Mouse (Mus musculus) adrenal gland, postnatal 25 days (tissue): Measurements from ENCODE around the gene Adamts4. TPM values are rescaled to one million over a fixed set of nuclear protein-coding genes. Genes with fewer than 3 reads are reported as not detected.

ENCODE experiments used
- DNase-seq: peaks from one replicate; pipeline ENCODE4 v3.0.0; 2021; ENCODE audit warnings: mixed read lengths
- long read RNA-seq: library from polyadenylated mRNA; stranded (forward); transcript quantifications from one replicate; pipeline ENCODE4 v2.0.0, GENCODE M21; 2021
- total RNA-seq: library from RNA; stranded (reverse); gene quantifications from 2 replicates; pipeline ENCODE4 v1.2.3, GENCODE M21; 2021

The Adamts4 gene
- 0.62 and 0.67 TPM in 2 replicates for total RNA-seq
- long read RNA-seq, full-length matches to known transcripts = 2 of 11 reads
- long read RNA-seq, partial matches to known transcripts = 8 of 11 reads
- long read RNA-seq, other reads (novel, unspliced or antisense) = 1 of 11 reads

DNA sequence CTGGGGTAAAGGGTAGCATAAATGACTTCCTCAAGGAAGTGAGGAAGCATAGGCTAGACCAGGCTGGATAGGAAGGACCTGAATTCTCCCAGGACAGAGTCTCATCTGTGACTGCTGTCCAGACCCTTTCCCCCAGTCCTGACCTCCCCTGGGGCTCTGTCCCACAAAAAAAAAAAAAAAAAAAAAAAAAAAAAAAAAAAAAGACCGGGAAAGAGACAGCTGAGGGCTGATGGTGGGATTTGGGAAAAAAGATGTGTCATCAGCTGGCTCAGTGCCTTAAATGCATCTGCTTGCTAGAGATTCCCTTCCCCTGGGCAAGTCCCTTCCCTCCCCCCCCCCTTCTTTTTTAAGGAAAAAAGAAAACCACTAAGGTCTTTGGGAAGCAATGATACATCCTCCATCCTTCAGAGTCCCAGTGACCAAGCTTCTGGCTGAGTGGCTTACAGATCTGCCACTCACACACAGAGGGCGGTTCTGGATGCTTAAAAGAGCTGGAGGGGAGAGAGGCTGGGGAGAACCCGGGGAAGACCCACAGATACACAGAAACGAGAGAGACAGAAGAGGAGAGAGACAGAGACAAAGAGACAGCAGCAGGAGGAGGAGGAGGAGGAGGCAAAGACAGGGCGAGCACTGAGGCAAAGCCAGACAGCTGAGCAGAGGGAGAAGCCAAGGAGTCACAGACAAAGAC is at the start of gene Adamts4:
Adamts4 (plus strand) TSS at position 509 of the 688 bp plus-strand sequence.
- no peak for DNase-seq

DNA sequence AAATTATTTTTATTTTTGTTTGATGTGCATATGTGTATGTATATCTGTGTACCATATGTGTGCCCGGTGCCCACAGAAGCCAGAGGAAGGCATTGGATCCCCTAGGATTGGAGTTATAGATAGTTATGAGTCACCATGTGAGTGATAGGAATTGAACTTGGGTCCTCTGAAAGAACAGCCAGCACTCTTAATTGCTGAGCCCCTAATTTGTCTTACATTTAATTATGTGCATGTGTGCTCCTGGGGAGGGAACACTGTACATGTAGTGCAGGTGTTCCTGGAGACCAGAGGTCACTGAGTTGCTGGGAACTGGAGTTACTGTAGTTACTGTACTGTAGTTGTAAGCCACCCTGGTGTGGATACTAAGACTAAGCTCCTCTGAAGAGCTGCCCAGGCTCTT is 49.5 kb upstream of the Adamts4 start:
- DNase-seq = no peak

DNA sequence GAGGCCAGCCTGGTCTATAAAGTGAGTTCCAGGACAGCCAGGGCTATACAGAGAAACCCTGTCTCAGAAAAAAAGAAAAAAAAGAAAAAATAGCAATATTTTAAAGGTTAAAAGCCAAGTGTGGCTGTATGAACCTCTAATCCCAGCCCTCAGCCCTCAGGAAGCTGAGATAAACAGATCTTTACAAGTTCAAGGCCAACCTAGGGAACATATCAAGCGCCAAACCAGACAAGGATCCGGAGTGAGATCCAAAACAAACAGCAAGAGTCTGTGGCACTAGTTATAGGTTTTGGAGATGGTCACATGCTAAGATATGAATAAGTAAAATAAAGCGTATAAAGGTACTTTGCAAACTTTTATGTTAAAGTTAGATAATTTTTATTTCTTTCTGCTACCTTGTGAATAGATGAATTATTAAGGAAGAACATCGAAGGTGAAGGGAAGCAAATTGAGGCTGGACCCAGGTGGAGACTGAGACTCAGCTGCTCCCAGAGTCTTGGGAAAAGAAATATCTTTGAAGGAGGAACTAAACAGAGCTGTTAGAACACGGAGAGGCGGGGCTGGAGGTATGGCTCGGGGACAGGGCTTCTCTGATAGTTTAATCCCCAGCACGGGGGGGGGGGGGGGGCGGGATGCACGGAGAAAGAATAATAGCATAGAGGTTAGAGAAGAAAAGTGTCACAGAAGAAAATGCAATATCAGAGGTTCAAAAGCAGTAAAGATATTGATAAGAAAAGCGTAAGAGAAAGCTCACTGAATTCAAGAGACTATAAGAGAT is 46.6 kb upstream of the Adamts4 start:
- no peak for DNase-seq

DNA sequence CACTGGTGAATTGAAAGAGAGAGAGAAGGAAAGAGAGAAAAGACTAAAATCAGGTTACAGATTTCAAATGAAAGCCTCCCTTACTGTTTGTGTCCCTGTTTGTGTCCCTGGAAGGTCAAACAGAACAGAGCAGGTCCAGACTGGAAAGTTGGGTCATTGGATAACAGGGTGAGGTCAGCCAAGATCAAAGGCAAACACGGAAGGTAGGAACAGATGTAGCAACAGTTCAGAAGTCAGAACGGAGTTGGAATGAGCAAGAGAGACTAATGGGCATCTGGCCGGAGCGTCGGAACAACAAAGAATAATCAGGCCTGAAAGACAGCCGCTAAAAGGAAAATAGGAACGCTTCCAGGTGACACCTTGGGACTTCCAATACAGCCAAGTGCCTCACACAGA is 46.0 kb upstream of the Adamts4 start:
- no peak for DNase-seq

DNA sequence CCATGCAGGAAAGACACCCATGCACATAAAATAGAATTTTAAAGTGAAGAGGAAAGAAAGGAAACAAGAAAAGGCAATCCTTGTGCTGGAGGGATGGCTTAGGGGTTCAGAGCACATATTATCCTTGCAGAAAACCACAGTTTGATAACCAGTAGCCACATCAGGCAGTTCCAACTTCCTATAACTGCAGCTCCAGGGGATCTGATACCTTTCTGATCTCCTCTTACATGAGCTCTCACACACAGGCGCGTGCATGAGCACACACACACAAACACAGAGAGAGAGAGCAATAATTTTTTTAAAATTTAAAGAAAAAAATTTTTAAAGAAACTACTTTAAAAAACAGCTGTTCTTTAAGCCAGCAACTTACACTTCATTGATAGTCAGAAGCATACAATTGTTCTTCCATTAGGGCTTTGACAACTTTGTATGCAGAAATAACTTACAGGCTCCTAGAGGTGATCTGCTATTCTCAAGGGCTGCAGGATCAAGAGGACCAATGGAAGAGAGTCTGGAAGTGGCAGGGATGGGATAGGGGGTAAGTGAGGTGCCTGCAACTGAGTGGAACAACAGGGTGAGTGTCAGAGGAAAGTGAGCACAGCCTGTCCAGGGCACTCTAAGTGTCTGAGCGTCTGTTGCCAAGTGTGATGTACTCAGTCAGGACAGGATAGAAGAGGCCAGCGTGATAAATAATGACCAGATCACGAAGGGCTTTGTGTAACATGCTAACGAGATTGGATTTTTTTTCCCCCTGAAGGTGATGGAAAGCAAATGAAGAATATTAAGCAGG is 44.3 kb upstream of the Adamts4 start:
- DNase-seq = no peak

DNA sequence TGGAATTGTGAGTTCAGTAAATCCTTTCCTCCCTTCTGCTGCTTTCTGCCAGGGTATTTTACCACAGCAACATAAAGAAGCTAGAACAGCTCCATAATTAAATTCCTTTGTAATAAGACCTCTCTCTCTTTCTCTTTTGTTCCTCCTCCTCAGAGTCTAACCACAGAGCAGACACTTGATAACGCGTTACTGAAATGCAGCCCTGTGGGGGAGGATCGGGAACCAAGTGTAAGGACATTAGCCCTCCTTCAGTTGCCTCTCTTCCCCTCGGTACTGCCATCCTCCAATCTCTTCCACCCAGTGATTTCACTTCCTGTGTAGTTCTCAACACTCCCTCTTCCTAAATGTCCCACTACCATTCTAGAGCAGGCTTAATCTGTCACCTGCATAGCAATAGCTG is 40.8 kb upstream of the Adamts4 start:
- no peak for DNase-seq

DNA sequence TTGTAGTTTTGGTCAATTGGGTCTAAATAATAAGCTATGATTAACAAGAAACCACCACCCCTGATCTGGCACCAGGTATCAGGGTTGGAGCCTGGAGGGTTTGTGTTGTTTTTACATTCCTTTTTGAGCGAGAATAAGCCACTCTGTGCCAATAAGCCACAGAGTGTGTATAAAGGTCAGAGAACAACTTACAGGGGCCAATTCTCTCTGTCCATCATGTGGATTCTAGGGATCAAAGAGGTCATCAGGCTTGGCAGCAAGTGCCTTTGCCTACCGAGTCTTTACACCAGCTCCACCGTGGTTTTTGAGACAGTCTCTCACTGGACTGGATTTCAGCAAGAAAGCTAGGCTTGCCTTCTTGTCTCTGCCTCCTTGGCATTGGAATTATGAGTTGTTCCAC is 37.4 kb upstream of the Adamts4 start:
- no peak for DNase-seq

DNA sequence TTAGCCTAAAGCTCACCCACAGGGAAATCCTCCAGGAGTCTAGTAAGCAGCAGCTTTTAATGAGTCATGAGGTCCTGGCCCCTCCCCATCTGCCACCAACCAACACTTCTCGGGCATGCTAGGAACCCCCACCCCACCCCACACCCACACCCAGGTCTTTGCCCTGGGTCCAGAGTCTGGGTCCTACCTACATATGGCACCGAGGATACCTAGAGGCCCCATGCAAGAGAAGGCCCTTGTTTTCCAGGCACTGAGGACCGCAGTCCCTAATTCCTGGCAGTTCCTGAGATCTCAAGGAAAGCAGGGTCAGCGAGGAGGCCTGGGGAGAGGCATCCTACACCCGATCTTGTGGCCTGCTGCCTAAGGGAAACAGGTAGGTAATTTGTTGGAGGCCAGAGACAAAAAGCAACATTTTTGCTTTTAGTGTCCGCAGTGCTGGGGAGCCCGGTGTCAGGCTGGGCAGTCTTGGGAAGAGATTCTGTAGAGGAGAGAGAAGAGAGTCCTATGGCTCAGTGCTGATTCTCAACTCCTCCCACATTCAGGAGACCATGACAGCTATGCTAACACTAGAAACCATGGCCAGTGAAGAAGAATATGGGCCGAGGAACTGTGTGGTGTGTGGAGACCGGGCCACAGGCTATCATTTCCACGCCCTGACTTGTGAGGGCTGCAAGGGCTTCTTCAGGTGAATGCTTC is 36.3 kb upstream of the Adamts4 start, which contains the start of gene Nr1i3:
Nr1i3 (plus strand) TSS at position 170 of the 696 bp plus-strand sequence.
- DNase-seq = no peak

DNA sequence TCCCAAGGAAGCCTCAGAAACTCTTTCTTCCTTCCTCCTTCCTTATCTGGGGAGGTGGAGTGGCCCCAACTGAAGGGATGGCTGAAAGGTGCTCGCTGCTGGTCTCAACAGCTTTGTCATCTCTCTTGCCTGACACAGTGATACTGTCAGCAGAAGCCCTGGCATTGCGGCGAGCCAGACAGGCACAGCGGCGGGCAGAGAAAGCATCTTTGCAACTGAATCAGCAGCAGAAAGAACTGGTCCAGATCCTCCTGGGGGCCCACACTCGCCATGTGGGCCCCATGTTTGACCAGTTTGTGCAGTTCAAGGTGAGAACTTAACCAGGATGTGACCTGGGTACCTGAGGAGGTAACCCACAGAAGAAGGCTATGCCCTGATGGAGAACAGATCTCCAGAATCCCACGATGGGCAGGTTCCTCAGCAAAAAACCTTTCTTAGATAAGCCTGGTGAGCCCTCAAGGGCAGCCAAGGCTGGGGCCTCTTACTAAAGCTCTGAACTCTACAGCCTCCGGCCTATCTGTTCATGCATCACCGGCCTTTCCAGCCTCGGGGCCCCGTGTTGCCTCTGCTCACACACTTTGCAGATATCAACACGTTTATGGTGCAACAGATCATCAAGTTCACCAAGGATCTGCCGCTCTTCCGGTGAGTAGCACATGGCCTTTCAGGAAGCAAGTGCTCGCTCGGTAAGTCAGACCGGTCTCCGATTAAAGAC is 33.8 kb upstream of the Adamts4 start:
- DNase-seq = no peak

DNA sequence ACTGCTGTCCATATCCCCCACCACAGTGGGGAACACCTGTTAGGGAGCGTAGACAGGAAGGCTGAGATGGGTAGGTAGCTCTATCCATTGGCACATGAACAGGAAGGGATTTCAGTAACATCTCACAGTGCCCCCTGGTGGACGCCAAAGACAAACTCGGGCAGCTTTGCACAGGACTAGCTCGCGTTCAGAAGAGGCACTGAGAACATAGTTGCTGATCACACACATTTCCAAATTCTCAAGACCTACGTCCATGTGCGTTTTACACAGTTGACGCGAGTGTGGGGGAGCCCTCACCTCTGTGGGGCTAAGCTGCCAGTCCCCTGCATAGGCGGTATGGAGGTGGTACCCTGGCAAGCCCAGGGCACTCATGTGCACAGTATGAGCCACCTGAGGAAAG is 29.4 kb upstream of the Adamts4 start:
- peak; percentile 85 for DNase-seq

DNA sequence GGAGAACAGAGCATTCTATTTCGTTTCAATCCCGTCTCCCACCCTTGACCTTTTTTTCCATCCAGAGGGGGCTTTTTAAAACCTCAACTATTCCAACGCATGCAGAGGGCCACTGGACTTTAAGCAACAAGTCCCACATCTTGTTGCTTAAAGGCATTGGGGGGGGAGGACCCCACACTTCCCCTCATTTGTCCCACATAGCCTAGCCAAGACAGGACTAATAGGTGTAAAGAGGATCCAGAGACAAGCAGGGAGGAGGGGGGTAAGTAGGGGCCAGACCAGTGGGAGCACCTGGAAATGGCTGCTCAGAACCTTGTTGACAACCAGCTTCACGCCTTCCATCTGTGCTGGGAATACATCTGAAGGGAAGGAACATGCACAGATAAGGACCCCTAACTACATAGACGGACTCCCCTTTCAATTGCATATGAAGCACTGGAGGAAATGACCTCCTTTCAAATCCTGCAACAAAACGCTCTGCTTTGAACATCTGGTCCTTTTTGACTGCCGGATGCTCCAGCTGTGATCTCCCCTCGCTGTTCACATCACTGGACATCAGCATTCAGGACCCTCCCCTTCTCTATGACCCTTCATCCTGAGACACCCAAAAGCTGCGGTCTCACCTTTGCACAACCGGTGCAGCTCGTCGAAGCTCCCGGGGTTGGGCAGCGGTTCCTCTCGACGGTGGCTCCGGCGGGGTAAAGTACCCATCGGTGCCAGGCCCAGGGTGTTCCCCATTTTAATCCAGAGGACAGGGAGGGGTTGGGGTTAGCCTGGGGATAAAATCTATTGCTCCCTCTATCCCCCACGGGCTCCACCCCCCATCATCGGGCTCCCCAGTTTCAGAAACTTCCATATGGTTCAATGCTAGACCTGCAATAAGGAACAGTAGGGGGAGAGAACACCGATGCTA is 28.7 kb upstream of the Adamts4 start:
- DNase-seq = no peak

DNA sequence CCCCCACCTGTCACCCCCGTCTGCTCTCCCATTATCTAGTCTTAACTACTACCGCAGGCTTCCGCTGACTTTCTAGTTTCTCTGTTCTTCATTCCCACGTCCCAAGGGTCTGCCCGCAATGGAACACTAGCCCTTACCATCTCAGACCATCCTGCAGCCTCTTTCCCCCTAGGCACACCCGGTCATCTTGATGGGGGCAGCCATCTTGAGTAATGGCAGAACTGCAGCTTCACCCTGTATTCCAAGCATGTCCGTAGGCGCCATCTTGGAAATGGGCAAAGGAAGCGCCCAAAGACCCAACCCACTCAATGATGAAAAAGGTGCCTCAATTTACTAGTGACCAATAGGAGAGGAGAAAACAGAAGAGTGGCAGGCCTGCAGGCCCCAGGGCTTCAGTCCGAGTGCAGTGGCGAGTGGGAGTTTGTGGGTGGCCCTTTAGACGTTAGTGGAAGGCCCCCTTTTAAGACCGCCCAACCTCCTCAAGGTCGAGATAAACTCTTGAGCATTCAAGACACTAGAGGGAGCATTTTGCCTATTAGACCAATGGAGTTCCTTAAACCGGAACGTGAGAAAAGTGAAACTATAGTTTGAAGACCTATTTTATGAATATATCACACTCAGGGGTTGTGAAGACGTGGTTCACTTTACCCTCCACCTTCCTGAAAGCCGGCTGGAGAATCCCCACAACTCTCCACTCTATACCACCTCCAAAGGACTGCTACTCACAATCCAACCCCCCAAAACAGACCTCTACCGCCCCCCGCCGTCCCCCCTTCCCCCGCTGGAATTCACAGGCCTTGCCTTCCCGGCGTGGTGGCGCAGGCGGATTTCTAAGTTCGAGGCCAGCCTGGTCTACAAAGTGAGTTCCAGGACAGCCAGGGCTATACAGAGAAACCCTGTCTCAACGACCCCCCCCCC is 27.7 kb upstream of the Adamts4 start, which contains the start of gene Tomm40l:
Tomm40l (minus strand) TSS at position 277 of the 918 bp plus-strand sequence.
- DNase-seq = peak; percentile 82

DNA sequence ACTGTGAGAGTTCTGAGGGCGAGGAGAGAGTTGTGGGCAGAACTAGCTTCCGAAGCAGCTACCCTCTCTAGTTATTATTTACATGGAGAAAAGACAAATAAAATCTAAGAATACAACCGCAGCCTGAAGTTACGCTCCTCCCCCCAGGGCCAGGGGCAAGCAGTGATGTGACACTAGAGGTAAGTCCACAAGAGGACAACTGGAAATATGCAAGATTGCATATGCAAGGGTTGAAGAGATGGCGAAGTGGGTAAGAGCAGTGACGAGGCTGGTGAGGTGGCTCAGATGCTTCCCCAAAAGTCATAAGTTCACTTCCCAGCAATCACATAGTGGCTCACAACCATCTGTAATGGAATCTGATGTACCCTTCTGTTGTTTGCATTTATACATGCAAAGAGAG is 27.1 kb upstream of the Adamts4 start:
- DNase-seq = no peak

DNA sequence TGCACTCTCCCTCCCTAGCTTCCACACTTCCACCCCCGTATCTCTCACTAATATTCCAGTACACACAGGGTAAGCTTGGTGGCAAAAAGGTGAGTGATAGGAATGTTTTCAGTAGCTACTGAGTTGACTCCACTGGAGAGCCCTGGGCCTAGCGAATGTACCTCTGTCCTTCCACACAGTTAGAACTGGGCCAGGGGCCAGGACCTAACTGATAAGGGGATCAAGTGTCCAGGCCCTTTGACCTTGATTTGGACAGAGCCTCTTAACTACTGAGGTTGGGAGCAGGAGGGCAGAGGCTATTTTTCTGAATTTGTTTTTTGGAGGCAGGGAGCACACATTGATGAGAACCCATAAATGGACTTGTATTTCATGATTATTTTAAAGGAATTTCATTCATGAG is 26.4 kb upstream of the Adamts4 start:
- DNase-seq = peak; percentile 65

DNA sequence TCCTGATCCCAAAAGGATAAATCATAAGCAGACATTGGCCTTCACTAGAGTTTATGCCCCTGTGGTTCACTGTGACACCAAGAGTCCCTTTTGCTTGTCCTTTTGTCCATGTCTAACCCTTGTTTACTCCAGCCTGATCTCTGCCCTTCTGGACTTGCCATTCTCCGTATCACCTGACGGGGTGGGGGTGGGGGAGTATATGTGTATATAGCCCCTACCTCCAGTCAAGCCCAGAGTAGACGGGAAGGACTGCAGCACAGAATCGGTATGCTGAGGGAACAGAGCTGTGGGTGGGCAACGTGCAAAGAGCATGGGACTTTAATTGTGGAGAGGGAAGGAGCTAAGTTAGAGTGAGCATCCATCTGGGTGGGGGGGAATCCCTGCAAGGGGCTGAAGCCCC is 25.4 kb upstream of the Adamts4 start, which contains the start of gene Apoa2:
Apoa2 (plus strand) TSS at position 198 of the 400 bp plus-strand sequence.
- no peak for DNase-seq

DNA sequence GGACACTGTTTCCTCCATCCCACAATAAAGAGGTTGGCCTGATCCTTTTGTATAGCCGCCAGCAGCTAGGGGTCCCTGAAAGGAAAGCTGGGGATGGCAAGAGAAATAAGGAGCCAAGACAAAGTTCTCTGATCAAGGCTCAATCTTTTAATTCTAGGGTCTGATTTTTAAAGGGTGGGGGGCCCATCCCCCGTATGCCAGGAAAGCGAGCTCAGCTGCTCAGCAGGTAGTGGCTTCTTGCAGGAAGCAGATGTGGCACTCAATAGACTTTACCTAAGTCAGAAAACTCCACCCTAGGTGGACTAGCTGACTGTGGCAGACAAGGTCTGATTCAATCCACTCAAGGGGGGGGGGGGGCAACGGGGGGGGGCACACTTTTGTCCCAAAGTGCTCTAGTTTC is 23.4 kb upstream of the Adamts4 start:
- no peak for DNase-seq

DNA sequence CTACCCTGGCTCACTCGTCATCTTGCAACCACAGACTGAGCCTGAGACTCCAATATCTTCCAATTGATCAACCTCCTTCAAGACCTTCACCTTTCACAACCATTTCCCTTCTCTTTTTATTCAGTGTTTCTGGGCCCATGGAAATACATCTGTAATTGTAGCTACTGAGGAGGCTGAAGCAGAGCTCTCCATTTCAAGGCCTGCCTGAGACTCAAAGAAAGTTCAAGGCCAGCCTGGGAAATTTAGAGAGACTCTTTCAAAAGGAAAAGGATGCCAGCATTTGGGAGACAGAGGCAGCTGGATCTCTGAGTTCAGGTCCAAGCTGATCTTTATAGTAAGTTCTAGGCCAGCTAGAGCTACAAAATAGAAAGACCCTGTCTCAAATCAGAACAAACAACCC is 22.3 kb upstream of the Adamts4 start:
- no peak for DNase-seq

DNA sequence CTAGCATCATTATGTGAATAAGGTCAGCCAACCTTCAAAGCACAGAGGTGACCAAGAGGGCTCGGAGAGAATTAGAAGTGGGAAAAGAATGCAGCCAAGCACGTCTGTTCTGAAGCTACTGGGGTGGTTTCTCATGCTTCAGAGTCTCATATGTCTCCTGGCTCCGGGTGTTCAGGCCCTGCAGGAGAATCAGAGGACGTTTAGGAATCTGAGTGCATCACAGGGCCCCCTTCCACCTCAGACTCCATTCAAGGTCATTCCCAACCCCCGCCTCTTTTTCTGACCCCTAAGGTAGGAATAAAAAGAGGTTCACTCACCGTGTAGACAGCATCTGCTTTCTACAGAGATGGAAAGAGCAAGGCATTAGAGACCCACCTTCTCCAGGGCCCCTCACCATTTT is 20.5 kb upstream of the Adamts4 start:
- no peak for DNase-seq

DNA sequence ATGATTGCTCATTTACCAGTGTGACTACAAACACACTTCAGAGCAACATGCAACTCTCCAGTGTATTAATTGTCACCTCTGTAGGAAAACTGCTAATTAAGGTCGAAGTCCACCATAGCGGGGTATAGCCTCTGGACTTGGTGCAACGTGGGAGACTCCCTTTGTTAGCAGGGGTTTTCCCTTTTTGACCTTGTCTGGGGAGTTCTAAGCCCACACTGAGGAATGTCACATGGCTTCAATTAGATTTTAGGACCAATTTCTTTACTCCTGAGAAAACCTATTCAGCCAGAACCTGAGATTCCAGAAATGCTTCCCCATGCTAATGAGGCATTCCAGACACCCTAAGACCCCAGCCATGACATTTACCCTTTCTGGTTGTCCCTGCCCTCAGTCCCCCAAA is 20.0 kb upstream of the Adamts4 start:
- DNase-seq = no peak
